Mouse (Mus musculus): ENCODE measurements around the gene Tm4sf20.

Gene Tm4sf20

DNA sequence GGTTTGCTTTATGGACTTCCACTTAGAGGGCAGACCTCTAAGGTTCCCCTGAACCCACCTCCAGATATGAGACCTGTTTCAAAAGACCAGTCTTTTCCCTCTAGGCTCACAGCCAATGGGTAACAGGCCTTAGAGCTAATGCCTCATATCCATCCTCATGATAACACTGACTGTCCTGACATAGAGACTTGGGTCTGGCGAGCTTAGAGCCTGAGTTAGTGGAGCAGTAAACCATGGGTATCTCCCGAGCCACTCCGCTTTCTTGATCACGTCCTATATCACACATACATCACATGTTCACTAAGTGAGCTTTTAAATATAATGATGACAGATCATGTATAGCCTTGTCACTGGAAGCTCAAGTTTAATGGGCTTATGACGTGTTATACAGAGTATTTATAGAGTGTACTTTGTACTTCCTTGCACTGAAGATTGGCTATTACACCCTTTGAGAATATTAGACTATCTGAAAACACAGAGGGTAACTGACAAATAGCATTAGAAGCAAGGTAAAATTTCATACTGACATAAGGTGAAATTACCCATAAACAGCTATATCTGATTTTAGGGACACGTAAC, 11.2 kb upstream of the Tm4sf20 start:
- DNase-seq (ENCODE audit: low spot score in 2 of 2): no peak

DNA sequence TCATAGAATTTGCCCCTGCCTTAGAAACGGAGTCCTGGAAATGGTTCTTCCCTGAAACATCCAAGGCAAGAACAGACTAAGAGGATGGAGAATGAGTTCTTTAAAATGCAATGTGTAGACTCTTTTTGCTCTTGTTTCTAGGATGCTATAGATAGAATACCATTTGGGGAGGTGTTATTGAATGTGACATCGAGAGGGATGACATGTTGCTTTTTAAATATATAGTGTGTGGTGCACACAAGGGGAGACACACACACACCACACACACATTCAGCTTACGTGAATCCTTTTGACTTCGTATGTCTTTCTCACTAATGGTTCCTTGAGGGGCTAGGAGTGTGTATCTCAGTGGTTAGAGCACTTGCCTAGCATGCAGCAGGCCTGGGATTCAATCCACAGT, 7.0 kb upstream of the Tm4sf20 start:
- DNase-seq (ENCODE audit: low spot score in 2 of 2): no peak

GRCm38 (mm10) chr1:82773208-82773607, 4.9 kb upstream of the Tm4sf20 start:
- no peak for DNase-seq (ENCODE audit: low spot score in 2 of 2)

DNA sequence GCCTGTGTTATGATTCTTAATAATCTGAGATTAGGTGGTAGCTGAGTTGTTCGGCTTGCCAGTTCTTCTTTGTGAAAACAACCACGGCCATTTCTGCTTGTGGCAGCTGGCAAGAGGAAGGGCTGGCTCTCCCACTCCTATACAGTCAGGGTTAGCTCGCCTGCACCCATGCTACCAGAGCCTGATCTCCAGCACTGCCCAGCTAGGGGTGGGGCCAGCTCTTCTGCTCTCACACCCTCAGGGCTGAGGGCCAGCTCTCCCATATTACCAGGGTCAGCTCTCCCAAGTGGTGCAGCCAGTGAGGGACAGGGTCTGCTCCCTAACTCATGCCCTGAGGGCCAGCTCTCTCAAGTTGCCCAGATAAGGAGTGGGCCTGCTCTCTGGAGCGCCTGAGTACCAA, 4.2 kb upstream of the Tm4sf20 start:
- DNase-seq (ENCODE audit: low spot score in 2 of 2): no peak

GRCm38 (mm10) chr1:82771022-82771586, 2.8 kb upstream of the Tm4sf20 start, which contains the start of gene Gm47791:
Gene Gm47791, minus strand, starts transcription at chr1:82771243.
- no peak for DNase-seq (ENCODE audit: low spot score in 2 of 2)

- DNase-seq (ENCODE audit: low spot score in 2 of 2): no peak
Measured at GRCm38 (mm10) chr1:82766641-82767040, 1.6 kb downstream of the Tm4sf20 start.

DNA sequence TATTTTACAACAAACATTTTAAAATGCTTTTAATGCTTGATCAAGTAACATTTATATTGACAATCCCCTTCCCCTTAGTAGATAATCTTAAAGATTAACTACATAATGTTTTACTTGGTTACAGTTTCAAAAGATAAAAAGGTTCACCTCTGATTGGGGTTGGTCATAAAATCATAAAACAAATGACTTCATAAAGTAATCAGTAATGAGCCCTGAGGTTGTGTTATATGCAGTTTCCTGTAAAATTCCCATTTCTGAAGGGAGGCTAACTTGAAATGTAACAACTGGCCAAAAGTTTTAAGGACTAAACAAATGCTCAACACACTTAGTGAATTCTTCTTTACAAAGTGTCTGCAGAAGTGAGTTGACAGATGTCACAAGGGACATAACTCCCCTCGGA, 2.0 kb downstream of the Tm4sf20 start:
- DNase-seq (ENCODE audit: low spot score in 2 of 2): no peak

DNA sequence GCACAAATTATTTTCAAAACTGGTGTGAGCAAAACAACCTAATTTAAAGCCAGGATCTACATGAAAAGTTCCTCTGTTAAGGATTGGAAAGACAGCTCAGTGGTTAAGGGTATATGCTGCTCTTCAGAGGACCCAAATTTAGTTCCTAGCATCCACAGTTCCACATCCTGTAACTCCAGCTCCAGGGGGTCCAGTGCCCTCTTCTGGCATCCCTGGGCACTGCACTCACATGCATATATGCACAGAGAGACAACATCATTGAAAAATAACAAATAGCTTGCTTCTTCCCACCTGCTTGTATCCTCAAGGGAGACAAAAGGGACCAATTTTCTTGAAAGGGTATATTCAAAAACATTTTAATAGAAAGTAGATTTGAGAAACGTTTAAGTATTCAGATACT, 6.0 kb downstream of the Tm4sf20 start:
- no peak for DNase-seq (ENCODE audit: low spot score in 2 of 2)

- DNase-seq (ENCODE audit: low spot score in 2 of 2): no peak
Measured at GRCm38 (mm10) chr1:82761454-82762169, 6.6 kb downstream of the Tm4sf20 start.

- no peak for DNase-seq (ENCODE audit: low spot score in 2 of 2)
Measured at GRCm38 (mm10) chr1:82759520-82759919, 8.7 kb downstream of the Tm4sf20 start.

GRCm38 (mm10) chr1:82747714-82748452, 20.4 kb downstream of the Tm4sf20 start:
- no peak for DNase-seq (ENCODE audit: low spot score in 2 of 2)

GRCm38 (mm10) chr1:82746408-82746807, 21.9 kb downstream of the Tm4sf20 start:
- no peak for DNase-seq (ENCODE audit: low spot score in 2 of 2)

- no peak for DNase-seq (ENCODE audit: low spot score in 2 of 2)
Measured at GRCm38 (mm10) chr1:82743962-82744361, 24.3 kb downstream of the Tm4sf20 start.

- DNase-seq (ENCODE audit: low spot score in 2 of 2): no peak
Measured at GRCm38 (mm10) chr1:82741539-82741938, 26.7 kb downstream of the Tm4sf20 start.

DNA sequence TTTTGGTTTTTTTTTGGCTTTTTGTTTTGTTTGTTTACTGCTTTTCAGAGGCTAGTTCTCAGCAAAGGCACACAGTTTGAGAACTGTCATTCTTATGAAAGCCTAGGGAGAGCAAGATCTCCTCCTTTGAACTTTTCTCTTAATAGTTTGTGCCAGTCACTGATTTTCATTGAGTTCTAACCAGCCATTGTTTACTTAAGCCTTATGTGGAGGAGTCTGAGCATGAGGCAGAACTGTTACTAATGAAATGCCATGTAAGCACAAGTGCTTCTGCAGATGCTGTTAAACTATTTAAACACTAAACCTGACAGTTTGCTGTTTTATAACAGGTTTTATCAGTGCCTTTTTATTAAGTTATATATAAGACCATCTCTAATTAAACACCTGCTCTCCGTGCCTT, 30.2 kb downstream of the Tm4sf20 start:
- no peak for DNase-seq (ENCODE audit: low spot score in 2 of 2)

GRCm38 (mm10) chr1:82733357-82733756, 34.9 kb downstream of the Tm4sf20 start:
- no peak for DNase-seq (ENCODE audit: low spot score in 2 of 2)

DNA sequence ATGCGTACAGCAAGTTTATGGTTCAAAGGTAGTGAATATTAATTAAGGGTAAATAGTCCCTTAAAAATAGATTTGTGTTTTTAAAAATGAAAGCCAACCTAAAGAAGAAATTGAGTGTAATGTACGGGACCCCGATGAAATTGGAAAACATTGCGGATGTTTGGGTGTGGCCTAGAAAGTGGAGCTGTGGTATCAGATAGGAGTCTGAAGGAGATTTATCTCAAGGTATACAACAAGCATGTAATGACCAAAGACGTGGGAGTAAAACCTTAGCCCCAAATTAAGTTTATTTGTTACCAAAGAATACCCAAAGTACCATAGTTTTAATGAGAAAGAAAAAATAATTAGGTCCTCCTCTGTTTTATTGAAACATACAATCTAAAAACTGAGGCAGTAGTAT, 41.8 kb downstream of the Tm4sf20 start:
- no peak for DNase-seq (ENCODE audit: low spot score in 2 of 2)

GRCm38 (mm10) chr1:82725875-82726185, 42.4 kb downstream of the Tm4sf20 start:
- no peak for DNase-seq (ENCODE audit: low spot score in 2 of 2)

DNA sequence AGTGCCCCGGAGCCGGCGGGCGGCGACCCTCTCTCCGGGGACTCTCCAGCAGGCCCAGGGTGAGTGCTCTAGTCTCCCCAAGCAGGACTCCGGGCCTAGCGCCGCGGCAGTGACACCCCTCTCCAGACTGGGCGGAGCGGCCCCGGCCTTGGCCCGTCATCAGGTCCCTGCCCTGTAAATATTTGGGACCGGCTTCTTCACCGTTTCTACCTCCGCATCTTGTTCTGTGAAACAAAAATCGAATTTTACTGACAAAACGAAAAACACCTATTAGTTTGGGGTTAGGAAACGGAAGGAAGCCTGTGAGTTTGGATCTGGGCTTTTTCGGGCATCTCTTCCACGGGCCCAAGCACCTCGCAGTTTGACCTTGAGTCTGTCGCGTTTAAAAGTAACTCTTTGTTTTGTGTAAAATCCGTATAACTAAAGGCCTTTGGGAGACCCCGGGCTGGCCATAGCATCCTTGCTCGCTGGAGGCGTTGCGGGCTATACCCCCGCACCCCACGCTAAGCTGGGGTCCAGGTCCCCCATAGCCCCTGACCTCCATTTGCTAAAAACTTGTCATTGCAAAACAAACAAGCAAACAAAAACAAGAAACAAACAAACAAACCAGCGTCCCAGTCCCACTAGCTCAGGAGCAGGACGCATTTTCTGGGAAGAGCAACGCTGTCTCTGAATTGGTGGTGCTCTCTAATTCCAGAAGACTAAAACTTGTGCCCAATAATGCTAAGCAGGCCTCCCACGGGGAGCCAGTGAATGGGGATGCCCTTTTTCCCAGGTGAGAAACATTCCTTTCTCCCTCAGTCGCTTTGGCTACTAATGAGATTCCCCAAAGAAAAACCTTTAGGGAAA, 43.0 kb downstream of the Tm4sf20 start:
- DNase-seq (ENCODE audit: low spot score in 2 of 2): peak; percentile 16 to 67

- DNase-seq (ENCODE audit: low spot score in 2 of 2): peak; percentile 90 to 95
Measured at GRCm38 (mm10) chr1:82724339-82725025, 43.8 kb downstream of the Tm4sf20 start, which contains the start of gene Mff. Gene Mff, plus strand, starts transcription at chr1:82724890.
